Mouse (Mus musculus) spleen, postnatal 14 days (tissue): Measurements from ENCODE around the gene Hist1h2ak.
A peak's percentile ranks its signal among the peaks of the same experiment; 100 is the strongest.
"Not testable (repeated sequence)": the region's sequence is repeated elsewhere in the genome, so short reads cannot be mapped to it uniquely, and the experiment has no call there.

Experiments
- DNase-seq, 2 experiments: peaks; one replicate each; pipeline ENCODE4 v3.0.0; 2021 to 2022; ENCODE audit warnings: low spot score in 2 of 2

The Hist1h2ak gene

DNA sequence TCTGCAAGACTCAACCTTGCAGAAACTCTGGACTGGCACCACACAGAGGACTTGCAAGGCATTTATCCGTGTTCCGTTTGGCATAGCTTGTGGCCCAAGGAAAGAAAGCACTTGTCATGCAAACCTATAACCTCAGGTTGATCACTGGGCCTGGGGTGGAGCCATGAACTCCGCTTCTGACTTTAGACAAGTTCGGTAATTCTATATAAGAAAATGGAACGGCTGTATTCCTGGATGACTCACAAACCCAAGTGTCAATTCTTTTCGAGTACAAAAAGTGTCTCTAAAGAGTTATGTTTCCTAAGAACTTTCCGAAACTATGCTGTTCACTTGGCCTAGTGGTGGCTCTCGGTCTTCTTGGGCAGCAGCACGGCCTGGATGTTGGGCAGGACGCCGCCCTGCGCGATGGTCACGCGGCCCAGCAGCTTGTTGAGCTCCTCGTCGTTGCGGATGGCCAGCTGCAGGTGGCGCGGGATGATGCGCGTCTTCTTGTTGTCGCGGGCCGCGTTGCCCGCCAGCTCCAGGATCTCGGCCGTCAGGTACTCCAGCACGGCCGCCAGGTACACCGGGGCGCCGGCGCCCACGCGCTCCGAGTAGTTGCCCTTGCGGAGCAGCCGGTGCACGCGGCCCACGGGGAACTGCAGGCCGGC is 32.4 kb downstream of the Hist1h2ak start:
- DNase-seq, result not testable (repeated sequence)

GRCm38 (mm10) chr13:21718381-21719080 is 35.1 kb downstream of the Hist1h2ak start:
- no peak for DNase-seq

GRCm38 (mm10) chr13:21717397-21718357 is 36.0 kb downstream of the Hist1h2ak start, which contains the start of gene Hist1h3h:
Gene Hist1h3h (plus strand): TSS chr13:21717659.
- DNase-seq, result peak; percentile 75 to 77

GRCm38 (mm10) chr13:21716540-21717391 is 36.9 kb downstream of the Hist1h2ak start:
- DNase-seq, result peak in 1 of 2 experiments; percentile 25

- DNase-seq, result peak; percentile 68 to 72
These were observed 37.6 kb downstream of the Hist1h2ak start, which contains the start of the genes Hist1h2bl and Hist1h2ai for GRCm38 (mm10) chr13:21715864-21716539. Gene Hist1h2bl (minus strand): TSS chr13:21716143. Gene Hist1h2ai (plus strand): TSS chr13:21716422.

DNA sequence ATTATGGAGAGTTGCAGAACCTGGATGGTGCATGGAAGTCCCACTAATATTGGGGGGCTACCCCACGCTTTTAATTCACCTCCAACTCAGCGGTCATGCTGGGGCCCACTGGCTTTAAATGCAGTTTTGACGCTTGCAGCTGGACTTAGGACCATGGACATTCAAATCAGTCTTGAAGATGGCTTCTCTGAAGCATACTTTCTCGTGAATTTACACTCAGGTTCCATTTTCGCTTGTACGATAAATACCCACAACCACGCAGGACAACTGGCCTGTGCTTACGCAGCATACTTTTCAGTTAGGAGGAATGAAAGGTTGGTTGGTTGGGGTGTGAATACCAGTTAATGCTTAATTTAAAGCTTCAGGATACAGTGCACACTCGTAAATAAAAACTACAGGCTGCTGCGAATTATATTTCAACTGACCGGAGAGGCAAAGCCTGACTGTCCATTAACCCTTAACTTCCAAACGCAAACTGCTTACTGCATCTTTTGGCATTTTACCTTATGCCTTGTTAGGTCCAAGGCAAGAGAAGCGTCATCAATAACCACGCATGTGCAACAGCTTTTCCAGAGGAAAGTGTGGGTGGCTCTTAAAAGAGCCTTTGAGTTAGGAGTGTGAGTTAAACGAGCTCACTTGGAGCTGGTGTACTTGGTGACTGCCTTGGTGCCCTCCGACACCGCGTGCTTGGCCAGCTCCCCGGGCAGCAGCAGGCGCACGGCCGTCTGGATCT is 38.3 kb downstream of the Hist1h2ak start:
- peak in 1 of 2 experiments; percentile 18 for DNase-seq

- DNase-seq, result peak; percentile 40 to 61
These were observed 38.9 kb downstream of the Hist1h2ak start for GRCm38 (mm10) chr13:21714725-21715124.

DNA sequence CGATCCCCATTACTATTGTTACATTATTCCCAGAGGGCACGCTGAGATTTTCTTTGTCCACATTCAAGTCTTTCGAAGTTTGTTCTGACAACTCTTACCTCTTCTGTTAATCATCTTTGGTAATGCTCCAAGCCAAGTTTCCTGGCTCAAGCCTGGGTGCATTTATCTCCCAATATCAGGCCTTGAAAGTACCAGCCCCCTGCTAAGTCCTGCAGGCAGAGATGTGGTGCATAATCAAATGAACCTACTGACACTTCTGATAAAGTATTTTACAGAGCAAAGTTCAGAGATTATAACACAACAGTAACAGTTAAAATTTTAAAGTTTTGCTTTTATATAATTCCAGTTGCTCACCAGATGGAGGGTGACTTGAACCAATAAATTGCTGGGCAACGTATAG is 41.9 kb downstream of the Hist1h2ak start:
- DNase-seq, result no peak

- DNase-seq, result peak; percentile 61 to 73
These were observed 42.7 kb downstream of the Hist1h2ak start for GRCm38 (mm10) chr13:21710821-21711525.

DNA sequence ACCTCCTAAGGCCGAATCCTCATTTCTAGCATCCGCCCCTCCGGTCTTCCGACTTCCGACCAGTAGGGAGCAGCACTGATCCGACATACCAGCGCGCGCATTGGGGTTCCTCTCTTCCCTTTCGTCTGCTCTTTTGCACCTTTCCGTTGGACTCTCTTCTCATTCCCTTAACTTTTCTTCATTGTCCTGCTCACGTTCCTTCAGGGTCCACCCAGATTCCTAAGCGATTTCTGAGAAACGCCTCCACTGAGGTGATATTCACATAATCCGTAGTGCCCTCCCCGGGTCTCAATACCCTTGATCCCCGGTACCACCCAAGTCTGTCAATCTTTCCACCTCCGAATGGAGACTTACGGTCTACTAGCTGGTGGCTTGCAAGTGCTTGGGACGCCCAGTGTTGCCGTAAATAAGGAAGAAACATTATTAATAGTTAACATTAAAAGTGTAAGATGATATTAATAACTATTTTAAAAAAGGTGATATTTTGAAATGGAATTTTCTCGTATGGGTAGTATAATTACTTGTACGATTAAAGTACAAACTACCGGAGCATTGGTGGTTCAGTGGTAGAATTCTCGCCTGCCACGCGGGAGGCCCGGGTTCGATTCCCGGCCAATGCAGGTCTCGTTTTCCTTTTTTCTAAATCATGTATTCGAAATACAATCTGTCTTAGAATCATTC is 43.5 kb downstream of the Hist1h2ak start:
- DNase-seq, result peak; percentile 79 to 86

DNA sequence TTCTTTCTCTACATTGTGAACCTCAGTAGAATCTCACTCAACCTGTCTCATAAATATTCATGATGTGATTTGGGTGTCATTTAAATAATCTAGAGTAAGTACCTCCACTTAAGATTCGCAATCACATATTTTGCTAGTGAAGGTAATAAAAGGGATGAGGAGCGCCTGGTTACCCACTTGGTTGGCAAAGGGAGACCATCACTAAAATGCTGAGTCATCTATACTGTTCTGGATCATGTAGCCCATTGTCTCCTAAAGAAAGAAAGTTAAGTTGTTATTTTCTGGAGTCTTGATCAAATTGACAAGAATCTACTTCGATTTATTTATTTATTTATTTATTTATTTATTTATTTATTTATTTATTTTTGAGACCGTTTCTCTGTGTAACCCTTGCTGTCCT is 47.0 kb downstream of the Hist1h2ak start:
- no peak for DNase-seq
